In the genomic region with DNA sequence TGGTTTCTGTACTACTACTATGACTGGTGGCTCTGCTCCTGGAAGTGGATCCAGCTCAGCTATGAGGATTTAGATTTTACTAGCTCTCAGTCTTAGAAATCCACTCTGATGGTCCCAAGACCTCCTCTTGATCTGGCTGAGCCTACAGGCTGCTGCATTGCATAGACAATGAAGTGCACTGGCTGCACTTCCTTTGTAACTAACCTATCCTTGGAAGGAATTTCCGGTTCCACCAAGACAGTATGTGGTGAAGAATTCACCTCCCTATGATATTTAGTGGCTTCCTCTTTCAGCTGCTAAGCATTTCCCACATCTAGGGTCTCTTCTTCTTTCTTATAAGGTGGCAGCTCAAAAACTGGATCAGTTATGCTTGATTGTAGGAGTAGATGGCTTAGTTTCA, we compare ENCODE assay signal across 26 mouse cellular contexts. TPM values are rescaled to one million over a fixed set of nuclear protein-coding genes. Genes with fewer than 3 reads are reported as not detected.
DNase-seq lines count a peak whose midpoint lies in the region; ATAC-seq and TF ChIP-seq lines count a peak whose summit lies in the region.
"Had no signal": no experiment of that assay in that cellular context is flagged by ENCODE, and none has a peak within 500 bp of the region (broad histone marks: within the 10 kb centered on the region; RNA-seq: fewer than 3 reads in every experiment).

No protein-coding gene starts in this region.

- DNase-seq in liver, adult 2 months (ENCODE audit: extremely low read depth, low read depth, low spot score) = no peak
- DNase-seq in liver, postnatal 0 days = no peak
- DNase-seq in hindbrain, embryonic 10.5 days (ENCODE audit: low spot score) = no peak
- no peak for DNase-seq in layer of hippocampus, postnatal 10 days (ENCODE audit: low spot score in 2 of 2)
- DNase-seq: adrenal gland, postnatal 14 days; cerebellum, adult 18-20 months; cerebellum, adult 9-11 months; cerebellum, postnatal 36 days; embryo, embryonic 11 days; gastrocnemius, adult 2 months; gastrocnemius, postnatal 25 days; heart, adult 18-20 months; heart, postnatal 14 days had no signal

- H3K79me2 ChIP-seq in liver, adult 2 months (ENCODE audit: control insufficient read depth, insufficient read depth, low read length) = no peaks in the 10 kb centered on the region

- H3K9me3 ChIP-seq in liver, postnatal 0 days (ENCODE audit: low read length) = peaks cover 2% of the 10 kb centered on the region; the same call in 1 of the 2 replicates
- 0 out of 2 replicates have a peak, but pooled peaks cover 8% of the 10 kb centered on the region for H3K9me3 ChIP-seq in hindbrain, embryonic 10.5 days
- H3K9me3 ChIP-seq: embryonic facial prominence, embryonic 15.5 days; heart, embryonic 15.5 days had no signal

- H3K4me3 ChIP-seq in liver, adult 2 months (ENCODE audit: insufficient read depth, low read depth, low read length) = no peak overlapping the region
- no peak overlapping the region for H3K4me3 ChIP-seq in liver, postnatal 0 days (ENCODE audit: low read depth, low read length)
- H3K4me3 ChIP-seq in hindbrain, embryonic 10.5 days = no peak overlapping the region
- H3K4me3 ChIP-seq: embryonic facial prominence, embryonic 15.5 days; erythroblast, embryonic 14.5 days; forebrain, embryonic 10.5 days; gastrocnemius, adult 2 months; heart, embryonic 15.5 days had no signal

- no peaks in the 10 kb centered on the region for H3K36me3 ChIP-seq in liver, adult 2 months (ENCODE audit: control insufficient read depth, insufficient read depth, low read length)
- H3K36me3 ChIP-seq in liver, postnatal 0 days (replicated peaks; ENCODE audit: insufficient read depth, low read length) = no peaks in the 10 kb centered on the region
- no peaks in the 10 kb centered on the region for H3K36me3 ChIP-seq in hindbrain, embryonic 10.5 days
- H3K36me3 ChIP-seq: embryonic facial prominence, embryonic 15.5 days; forebrain, embryonic 10.5 days; G1E; heart, embryonic 15.5 days had no signal

- H3K27ac ChIP-seq in liver, adult 2 months (replicated peaks; ENCODE audit: insufficient read depth, low read depth, low read length) = peak overlapping the region; percentile 97
- no peak overlapping the region for H3K27ac ChIP-seq in liver, postnatal 0 days (ENCODE audit: low read depth)
- H3K27ac ChIP-seq in hindbrain, embryonic 10.5 days = no peak overlapping the region
- H3K27ac ChIP-seq: embryonic facial prominence, embryonic 15.5 days; forebrain, embryonic 10.5 days; gastrocnemius, adult 2 months; heart, embryonic 15.5 days; hindbrain, embryonic 14.5 days had no signal

- TF ChIP-seq CTCF in liver, adult 2 months (IDR thresholded peaks at IDR 0.05; ENCODE audit: low read depth, low read length) = no peak
- TF ChIP-seq CTCF in liver, postnatal 0 days (IDR thresholded peaks at IDR 0.05; ENCODE audit: low read depth) = no peak

- H3K4me2 ChIP-seq in liver, postnatal 0 days (ENCODE audit: low read depth, low read length) = no peak overlapping the region
- H3K4me2 ChIP-seq: embryonic facial prominence, embryonic 15.5 days; heart, embryonic 11.5 days; heart, embryonic 15.5 days; hindbrain, embryonic 14.5 days had no signal

- peaks cover 42% of the 10 kb centered on the region for H3K4me1 ChIP-seq in liver, adult 2 months (ENCODE audit: control insufficient read depth, insufficient read depth, low read length)
- H3K4me1 ChIP-seq in liver, postnatal 0 days (ENCODE audit: insufficient read depth) = peaks cover 7% of the 10 kb centered on the region; the same call in 1 of the 2 replicates
- H3K4me1 ChIP-seq in hindbrain, embryonic 10.5 days (replicated peaks) = no peaks in the 10 kb centered on the region
- H3K4me1 ChIP-seq: embryonic facial prominence, embryonic 15.5 days; forebrain, embryonic 10.5 days; heart, embryonic 15.5 days had no signal

- 84% methylated on average over 1 of the region's 1 CpGs for WGBS in liver, adult 2 months
- 42% methylated on average over 1 of the region's 1 CpGs for WGBS in liver, postnatal 0 days (ENCODE audit: insufficient replicate concordance)
- 89% methylated on average over 1 of the region's 1 CpGs for WGBS in hindbrain, embryonic 10.5 days

- TF ChIP-seq POLR2A in liver, adult 2 months (IDR thresholded peaks at IDR 0.05; ENCODE audit: extremely low read depth, insufficient read depth, low read length) = no peak

- H3K9ac ChIP-seq in liver, adult 2 months (ENCODE audit: low read depth, low read length) = peak overlapping the region; percentile 28; the same call in 1 of the 2 replicates
- no peak overlapping the region for H3K9ac ChIP-seq in liver, postnatal 0 days (replicated peaks)
- H3K9ac ChIP-seq: embryonic facial prominence, embryonic 15.5 days; heart, embryonic 15.5 days; hindbrain, embryonic 14.5 days had no signal

- ATAC-seq in liver, postnatal 0 days = no peak
- ATAC-seq in common myeloid progenitor, adult 5-6 weeks (replicated peaks; ENCODE audit: low read depth, poor library complexity, severe bottlenecking) = peak; percentile 11; the same call in 1 of the 2 replicates
- ATAC-seq in megakaryocyte progenitor cell, adult 5-6 weeks (replicated peaks; ENCODE audit: poor library complexity) = 0 out of 2 replicates have a peak, but pooled peaks have one; percentile 29
- ATAC-seq: forebrain, embryonic 14.5 days had no signal

- no peaks in the 10 kb centered on the region for H3K27me3 ChIP-seq in liver, adult 2 months (ENCODE audit: control insufficient read depth, insufficient read depth, low read length)
- H3K27me3 ChIP-seq in liver, postnatal 0 days (ENCODE audit: insufficient read depth, low read length) = no peaks in the 10 kb centered on the region
- H3K27me3 ChIP-seq in hindbrain, embryonic 10.5 days (ENCODE audit: insufficient read depth, poor library complexity, severe bottlenecking) = no peaks in the 10 kb centered on the region
- H3K27me3 ChIP-seq: embryonic facial prominence, embryonic 15.5 days; heart, embryonic 15.5 days had no signal

- no peak for TF ChIP-seq EP300 in liver, postnatal 0 days (IDR thresholded peaks at IDR 0.05; ENCODE audit: low read depth)

RNA-seq across cellular contexts. Expression of a gene that starts 24.8 kb away (rescaled TPM):
- not detected in 2 replicates for total RNA-seq in liver, adult 2 months (2014; rRNA removed)
- polyA plus RNA-seq in liver, adult 2 months (2012; rRNA removed) = not detected in 2 replicates
- polyA plus RNA-seq in liver, postnatal 0 days (2015; fragmentation: Nextera tagmentation; extraction: Ambion mirVana) = not detected in 2 replicates
- total RNA-seq in common myeloid progenitor, adult 5-6 weeks (2017) = not detected in 2 replicates
- not detected in 2 replicates for total RNA-seq in megakaryocyte progenitor cell, adult 5-6 weeks (2015)
- not detected in 2 replicates for total RNA-seq in megakaryocyte progenitor cell, adult 5-6 weeks (2017)
- polyA plus RNA-seq in hindbrain, embryonic 10.5 days (2016; fragmentation: Nextera tagmentation; extraction: Ambion mirVana) = not detected in 2 replicates
- not detected for total RNA-seq in layer of hippocampus, postnatal 10 days (2021)
- total RNA-seq: adrenal gland, adult 18-20 months; adrenal gland, postnatal 14 days; gastrocnemius, adult 2 months; gastrocnemius, postnatal 25 days; heart, adult 18-20 months; heart, postnatal 14 days; hematopoietic stem cell, adult 5-6 weeks had no signal
- polyA plus RNA-seq: embryonic facial prominence, embryonic 11.5 days; embryonic facial prominence, embryonic 15.5 days; erythroblast, embryonic 14.5 days; forebrain, embryonic 10.5 days; forebrain, embryonic 14.5 days; G1E; heart, embryonic 11.5 days; hindbrain, embryonic 14.5 days had no signal

RNA-seq across cellular contexts. Expression of a gene that starts 43.5 kb away (rescaled TPM):
- not detected in 2 replicates for total RNA-seq in liver, adult 2 months (2014; rRNA removed)
- polyA plus RNA-seq in liver, adult 2 months (2012; rRNA removed) = not detected in 2 replicates
- polyA plus RNA-seq in liver, postnatal 0 days (2015; fragmentation: Nextera tagmentation; extraction: Ambion mirVana) = not detected in 2 replicates
- not detected in 2 replicates for total RNA-seq in common myeloid progenitor, adult 5-6 weeks (2017)
- total RNA-seq in megakaryocyte progenitor cell, adult 5-6 weeks (2015) = not detected in 2 replicates
- not detected in 2 replicates for total RNA-seq in megakaryocyte progenitor cell, adult 5-6 weeks (2017)
- not detected in 2 replicates for polyA plus RNA-seq in hindbrain, embryonic 10.5 days (2016; fragmentation: Nextera tagmentation; extraction: Ambion mirVana)
- total RNA-seq in layer of hippocampus, postnatal 10 days (2021) = not detected
- total RNA-seq: adrenal gland, adult 18-20 months; adrenal gland, postnatal 14 days; gastrocnemius, adult 2 months; gastrocnemius, postnatal 25 days; heart, adult 18-20 months; heart, postnatal 14 days; hematopoietic stem cell, adult 5-6 weeks had no signal
- polyA plus RNA-seq: embryonic facial prominence, embryonic 11.5 days; embryonic facial prominence, embryonic 15.5 days; erythroblast, embryonic 14.5 days; forebrain, embryonic 10.5 days; forebrain, embryonic 14.5 days; G1E; heart, embryonic 11.5 days; heart, embryonic 15.5 days; hindbrain, embryonic 14.5 days had no signal

RNA-seq across cellular contexts. Expression of a gene that starts 58.7 kb away (rescaled TPM):
- total RNA-seq in liver, adult 2 months (2014; rRNA removed) = not detected in 2 replicates
- not detected in 2 replicates for polyA plus RNA-seq in liver, adult 2 months (2012; rRNA removed)
- not detected in 2 replicates for polyA plus RNA-seq in liver, postnatal 0 days (2015; fragmentation: Nextera tagmentation; extraction: Ambion mirVana)
- not detected in 2 replicates for total RNA-seq in common myeloid progenitor, adult 5-6 weeks (2017)
- not detected in 2 replicates for total RNA-seq in megakaryocyte progenitor cell, adult 5-6 weeks (2015)
- not detected in 2 replicates for total RNA-seq in megakaryocyte progenitor cell, adult 5-6 weeks (2017)
- polyA plus RNA-seq in hindbrain, embryonic 10.5 days (2016; fragmentation: Nextera tagmentation; extraction: Ambion mirVana) = 0.07 TPM in 1 of 2 replicates, not detected in the other
- total RNA-seq in layer of hippocampus, postnatal 10 days (2021) = not detected
- total RNA-seq: adrenal gland, adult 18-20 months; adrenal gland, postnatal 14 days; gastrocnemius, adult 2 months; gastrocnemius, postnatal 25 days; heart, adult 18-20 months; heart, postnatal 14 days; hematopoietic stem cell, adult 5-6 weeks had no signal
- polyA plus RNA-seq: embryonic facial prominence, embryonic 11.5 days; erythroblast, embryonic 14.5 days; forebrain, embryonic 10.5 days; forebrain, embryonic 14.5 days; G1E; heart, embryonic 11.5 days had no signal
